Mouse (Mus musculus): Measurements from ENCODE around the gene Gramd1b.

- no peak for TF ChIP-seq CTCF (IDR thresholded peaks at IDR 0.05; ENCODE audit: borderline replicate concordance, insufficient read depth, low read depth, low read length)
- TF ChIP-seq POLR2A (IDR thresholded peaks at IDR 0.05; ENCODE audit: borderline replicate concordance, insufficient read depth, low read length), result no peak
Measured at GRCm38 (mm10) chr9:40456191-40456590, 75.0 kb downstream of the Gramd1b start.
